Mouse (Mus musculus) spleen, adult 2 months (tissue): ENCODE results near the gene Tmbim7. TPM values are rescaled to one million over a fixed set of nuclear protein-coding genes. Genes with fewer than 3 reads are reported as not detected.

Source experiments
- DNase-seq, 2 experiments: peaks; one replicate each; pipeline versions ENCODE4 v3.0.0 to v3.0.0-alpha.2; 2012 to 2021; ENCODE audit warnings: low spot score in 2 of 2, low read depth in 1 of 2
- H3K27ac ChIP-seq: fragments of 200-500 bp; 2 replicates; pipeline ENCODE4 v1.5.1; 2012; ENCODE audit warnings: low read length, inconsistent platforms; ENCODE audit not compliant: insufficient read depth
- H3K27me3 ChIP-seq: fragments of 200-500 bp; 2 replicates; pipeline ENCODE4 v1.6.1; 2012; ENCODE audit warnings: mild to moderate bottlenecking, moderate library complexity, low read length, inconsistent platforms; ENCODE audit not compliant: control insufficient read depth, insufficient read depth
- H3K36me3 ChIP-seq: fragments of 200-500 bp; 2 replicates; pipeline ENCODE4 v1.6.1; 2012; ENCODE audit warnings: mild to moderate bottlenecking, low read length, inconsistent platforms; ENCODE audit not compliant: control insufficient read depth, insufficient read depth
- H3K4me1 ChIP-seq: fragments of 200-500 bp; 2 replicates; pipeline ENCODE4 v1.6.1; 2011; ENCODE audit warnings: inconsistent platforms; ENCODE audit not compliant: control insufficient read depth, insufficient read depth, insufficient read length
- H3K4me3 ChIP-seq: fragments of 200-500 bp; 2 replicates; pipeline ENCODE4 v1.5.1; 2011; ENCODE audit warnings: mild to moderate bottlenecking, inconsistent platforms; ENCODE audit not compliant: insufficient read depth, insufficient read length; ENCODE audit errors: extremely low read depth
- CTCF ChIP-seq: fragments of 200-500 bp; IDR thresholded peaks from 2 replicates; pipeline ENCODE4 v1.5.1; 2011; ENCODE audit warnings: mild to moderate bottlenecking, inconsistent platforms; ENCODE audit not compliant: insufficient read depth, insufficient read length, insufficient replicate concordance; ENCODE audit errors: extremely low read depth
- POLR2A ChIP-seq: fragments of 200-500 bp; IDR thresholded peaks from 2 replicates; pipeline ENCODE4 v1.6.1; 2011; ENCODE audit warnings: low read depth, low read length, inconsistent platforms
- WGBS: fragments of 180-500 bp; shearing (Covaris S2); methylation state at CpG from one replicate; pipeline ENCODE4 v1.1.7; 2018; 5-methylcytosine and 5-hydroxymethylcytosine counted together
- polyA plus RNA-seq: library from polyadenylated mRNA; depleted of rRNA; stranded (reverse); fragments of >200 nt; gene quantifications from 2 replicates; pipeline ENCODE4 v1.2.3, GENCODE M21; 2012; rRNA removed

The Tmbim7 gene
- polyA plus RNA-seq, 1 experiment: not detected

DNA sequence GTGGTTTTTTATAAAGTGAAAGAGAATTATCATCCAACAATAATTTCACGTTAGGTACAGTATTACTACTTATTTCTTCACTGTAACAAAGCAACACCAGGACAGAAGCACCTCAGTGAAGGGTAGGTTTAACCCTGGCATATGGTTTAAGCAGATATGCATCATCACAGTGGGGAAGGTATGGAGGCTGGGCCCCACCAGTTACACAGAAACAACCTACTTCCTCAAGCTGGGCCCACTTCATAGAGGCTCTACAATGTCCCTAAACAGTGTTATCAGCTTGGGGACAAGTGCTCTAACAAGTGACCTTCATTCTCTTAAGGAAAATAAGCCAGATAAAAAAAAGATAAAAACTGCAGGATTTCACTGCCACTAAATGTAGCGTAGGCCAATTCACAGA, 71.9 kb downstream of the Tmbim7 start:
- Histone ChIP-seq H3K4me3 (no peak overlapping the region), H3K36me3 (peaks cover 17% of the 10 kb centered on the region), H3K27me3 (no peaks in the 10 kb centered on the region), H3K27ac (no peak overlapping the region), H3K4me1 (no peaks in the 10 kb centered on the region)
- no peak for DNase-seq
- 91% methylated on average over 2 of the region's 2 CpGs for WGBS
- TF ChIP-seq CTCF (no peak), POLR2A (no peak)

DNA sequence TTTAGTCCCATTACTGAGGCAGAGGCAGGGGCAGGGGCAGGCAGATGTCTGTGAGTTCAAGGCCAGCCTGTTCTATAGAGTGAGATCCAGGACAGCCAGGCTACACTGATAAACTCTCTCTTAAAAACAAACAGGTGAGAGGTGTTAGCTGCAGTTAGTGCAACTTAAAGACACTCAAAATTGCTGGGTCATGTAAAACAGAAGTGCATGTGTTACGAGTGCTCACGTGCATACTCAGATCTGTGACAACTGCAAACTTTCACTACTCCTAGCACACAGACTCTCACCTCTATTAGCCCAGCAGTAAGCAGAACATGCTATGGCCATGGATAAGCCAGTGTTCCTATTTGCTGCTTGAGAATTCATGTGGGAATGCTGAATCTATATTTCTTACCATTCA, 72.4 kb downstream of the Tmbim7 start:
- no peak for DNase-seq
- Histone ChIP-seq H3K36me3 (peaks cover 17% of the 10 kb centered on the region), H3K4me3 (no peak overlapping the region), H3K27ac (no peak overlapping the region), H3K4me1 (no peaks in the 10 kb centered on the region), H3K27me3 (no peaks in the 10 kb centered on the region)
- WGBS: 92% methylated on average over 2 of the region's 2 CpGs
- TF ChIP-seq CTCF: no peak
- TF ChIP-seq POLR2A: no peak

DNA sequence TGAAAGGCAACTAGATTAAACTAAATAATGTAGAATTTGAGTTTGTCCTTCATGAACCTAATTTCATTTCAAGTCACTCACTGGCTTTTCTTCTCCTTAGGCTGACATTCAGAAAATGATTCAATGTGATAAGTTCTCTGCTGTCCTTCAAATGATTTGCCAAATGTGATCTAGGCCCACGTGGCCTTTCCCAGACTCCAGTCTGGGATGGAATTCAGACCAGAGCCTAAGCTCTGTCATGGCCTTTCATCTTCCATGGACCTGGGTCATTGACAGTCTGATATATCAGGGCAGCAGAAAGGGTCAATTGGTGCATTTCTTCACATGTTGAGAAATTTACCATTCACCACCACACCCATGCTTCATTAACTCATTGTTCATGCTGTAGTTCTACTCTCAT, 74.5 kb downstream of the Tmbim7 start:
- Histone ChIP-seq H3K27me3 (no peaks in the 10 kb centered on the region), H3K27ac (no peak overlapping the region), H3K36me3 (peaks cover 12% of the 10 kb centered on the region), H3K4me1 (no peaks in the 10 kb centered on the region), H3K4me3 (no peak overlapping the region)
- DNase-seq: no peak
- WGBS: 94% methylated on average over 1 of the region's 1 CpGs
- TF ChIP-seq POLR2A: no peak
- no peak for TF ChIP-seq CTCF

DNA sequence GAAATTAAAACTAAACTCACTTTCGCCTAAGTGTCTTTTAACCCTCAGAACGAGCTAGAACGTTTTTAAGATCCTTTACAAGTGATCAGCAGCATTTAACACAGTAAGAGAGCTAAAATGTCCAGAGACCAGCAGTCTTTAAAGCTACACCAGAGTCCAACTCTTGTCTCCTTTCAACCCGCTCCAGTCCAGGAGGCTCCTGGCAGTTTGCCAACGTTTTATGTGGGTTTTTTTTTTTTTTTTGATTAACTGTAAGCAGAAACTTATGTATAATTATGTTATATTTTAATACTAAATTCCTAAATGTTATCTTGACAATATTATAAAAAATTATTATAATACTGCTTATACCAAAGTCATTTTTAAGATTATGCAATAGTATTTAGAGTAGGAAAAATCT, 77.8 kb downstream of the Tmbim7 start:
- no peak overlapping the region for H3K4me3 ChIP-seq

More for the DNA sequence above, 77.8 kb downstream of the Tmbim7 start:
- no peak for TF ChIP-seq CTCF
- TF ChIP-seq POLR2A: no peak
- H3K27ac ChIP-seq: no peak overlapping the region
- H3K36me3 ChIP-seq: peaks cover 9% of the 10 kb centered on the region
- no peaks in the 10 kb centered on the region for H3K4me1 ChIP-seq
- no peaks in the 10 kb centered on the region for H3K27me3 ChIP-seq
- 91% methylated on average over 5 of the region's 5 CpGs for WGBS
- no peak for DNase-seq

Other genes starting within 250 kb of the Tmbim7 start
- 3.9 and 4.7 TPM in 2 replicates for gene Fam133b, start 107.3 kb upstream of the Tmbim7 start, polyA plus RNA-seq
- 1.5 and 1.6 TPM in 2 replicates for gene 1700109H08Rik, start 79.6 kb upstream of the Tmbim7 start, polyA plus RNA-seq
- gene Pex1, start 55.1 kb upstream of the Tmbim7 start, polyA plus RNA-seq: 3.5 and 3.8 TPM in 2 replicates
- gene Rbm48, start 54.6 kb upstream of the Tmbim7 start, polyA plus RNA-seq: 3.3 and 3.4 TPM in 2 replicates
- 15.8 and 21.6 TPM in 2 replicates for gene Gatad1, start 6.0 kb downstream of the Tmbim7 start, polyA plus RNA-seq
- gene Ankib1, start 151.7 kb downstream of the Tmbim7 start, polyA plus RNA-seq: 5.3 and 5.8 TPM in 2 replicates
- 5.8 and 6.6 TPM in 2 replicates for gene Krit1, start 152.0 kb downstream of the Tmbim7 start, polyA plus RNA-seq
- 0.04 and 0.11 TPM in 2 replicates for gene Lrrd1, start 194.0 kb downstream of the Tmbim7 start, polyA plus RNA-seq
- gene Mterf1a, start 242.8 kb downstream of the Tmbim7 start, polyA plus RNA-seq: 1.4 TPM in 2 replicates